In genomic region chr15:79657837-79658530, GRCm38 (mm10) we compare ENCODE assay signal across 8 mouse cellular contexts. TPM values are rescaled to one million over a fixed set of nuclear protein-coding genes. Genes with fewer than 3 reads are reported as not detected.
DNase-seq lines count a peak whose midpoint lies in the region; ATAC-seq and TF ChIP-seq lines count a peak whose summit lies in the region.

No protein-coding gene starts in this region.

- H3K36me3 ChIP-seq in CH12.LX (replicated peaks in 1 of 2; ENCODE audit: control insufficient read depth in 1 of 2, insufficient read depth in 1 of 2, low read length in 1 of 2), result peaks cover 4 to 11% of the 10 kb centered on the region in 2 experiments
- H3K36me3 ChIP-seq in forebrain, embryonic 12.5 days (replicated peaks), result peaks cover 2% of the 10 kb centered on the region; the same call in 1 of the 2 replicates
- 0 out of 2 replicates have a peak, but pooled peaks cover 2% of the 10 kb centered on the region for H3K36me3 ChIP-seq in liver, postnatal 0 days (replicated peaks; ENCODE audit: insufficient read depth, low read length)
- no peaks in the 10 kb centered on the region for H3K36me3 ChIP-seq in neural tube, embryonic 14.5 days (ENCODE audit: control insufficient read depth, insufficient read depth, low read length)

- ATAC-seq in forebrain, embryonic 12.5 days (ENCODE audit: low FRiP score), result peak; percentile 15; the same call in 1 of the 2 replicates
- ATAC-seq in liver, postnatal 0 days, result peak; percentile 44
- no peak; the same call in 1 of the 2 replicates for ATAC-seq in neural tube, embryonic 14.5 days (ENCODE audit: low read depth)

- peak overlapping the region; percentile 50; the same call in 1 of the 2 replicates for H3K9ac ChIP-seq in CH12.LX (ENCODE audit: insufficient read depth, low read depth)
- peak overlapping the region; percentile 89 for H3K9ac ChIP-seq in forebrain, embryonic 12.5 days
- H3K9ac ChIP-seq in liver, postnatal 0 days (replicated peaks), result peak overlapping the region; percentile 84
- peak overlapping the region; percentile 85 for H3K9ac ChIP-seq in neural tube, embryonic 14.5 days (replicated peaks; ENCODE audit: low read depth, low read length)

- no peak for TF ChIP-seq EP300 in CH12.LX (IDR thresholded peaks at IDR 0.05; ENCODE audit: low read length)
- TF ChIP-seq EP300 in liver, postnatal 0 days (IDR thresholded peaks at IDR 0.05; ENCODE audit: low read depth), result 0 out of 2 replicates have a peak, but pooled peaks have one; percentile 12

- no peaks in the 10 kb centered on the region for H3K27me3 ChIP-seq in CH12.LX (replicated peaks)
- no peaks in the 10 kb centered on the region for H3K27me3 ChIP-seq in forebrain, embryonic 12.5 days
- H3K27me3 ChIP-seq in liver, postnatal 0 days (ENCODE audit: insufficient read depth, low read length), result no peaks in the 10 kb centered on the region
- H3K27me3 ChIP-seq in neural tube, embryonic 14.5 days (ENCODE audit: control insufficient read depth, insufficient read depth, low read length), result no peaks in the 10 kb centered on the region

- peaks cover 3 to 11% of the 10 kb centered on the region in 2 experiments; a peak in 3 of 4 replicates for H3K4me1 ChIP-seq in CH12.LX (ENCODE audit: control insufficient read depth in 1 of 2, insufficient read depth in 2 of 2)
- H3K4me1 ChIP-seq in forebrain, embryonic 12.5 days, result peaks cover 12% of the 10 kb centered on the region
- peaks cover 6% of the 10 kb centered on the region; the same call in 1 of the 2 replicates for H3K4me1 ChIP-seq in liver, postnatal 0 days (ENCODE audit: insufficient read depth)
- 0 out of 2 replicates have a peak, but pooled peaks cover 4% of the 10 kb centered on the region for H3K4me1 ChIP-seq in neural tube, embryonic 14.5 days (ENCODE audit: control insufficient read depth, insufficient read depth, low read length)

- peaks cover 7% of the 10 kb centered on the region for H3K9me3 ChIP-seq in CH12.LX (replicated peaks; ENCODE audit: low read length)
- no peaks in the 10 kb centered on the region for H3K9me3 ChIP-seq in forebrain, embryonic 12.5 days
- H3K9me3 ChIP-seq in liver, postnatal 0 days (ENCODE audit: low read length), result no peaks in the 10 kb centered on the region
- no peaks in the 10 kb centered on the region for H3K9me3 ChIP-seq in neural tube, embryonic 14.5 days (ENCODE audit: control insufficient read depth, low read length)

- intact Hi-C loops in heart, postnatal 10 days (cut with DNase I), result loop anchor here (10.0 kb wide), 1 partner anchor 433 kb away; the partner anchor contains the start of genes Gm49486 and Pick1

- H3K4me2 ChIP-seq in CH12.LX (ENCODE audit: insufficient read depth, low read depth, poor library complexity, severe bottlenecking), result peak overlapping the region; percentile 74
- H3K4me2 ChIP-seq in forebrain, embryonic 12.5 days, result peak overlapping the region; percentile 80
- peak overlapping the region; percentile 99 for H3K4me2 ChIP-seq in liver, postnatal 0 days (ENCODE audit: low read depth, low read length)
- H3K4me2 ChIP-seq in neural tube, embryonic 14.5 days (ENCODE audit: low read depth, low read length), result peak overlapping the region; percentile 88

- in situ Hi-C loops in CH12.LX (cut with MboI; ENCODE audit: low pct_ligation_motif_present, low pct_unique_long_range_greater_than_20kb, low sequenced_read_pairs), result no loop called here

- WGBS in forebrain, embryonic 12.5 days, result 3% methylated on average over 16 of the region's 16 CpGs
- WGBS in large intestine, adult 2 months, result 2% methylated on average over 16 of the region's 16 CpGs
- whole genome bisulfite sequencing in liver, postnatal 0 days (ENCODE audit: insufficient replicate concordance), result 4% methylated on average over 16 of the region's 16 CpGs
- 4% methylated on average over 16 of the region's 16 CpGs for WGBS in neural tube, embryonic 14.5 days

- no peak for TF ChIP-seq POLR2A in CH12.LX (IDR thresholded peaks at IDR 0.05; ENCODE audit: low read depth, low read length)

- DNase-seq in CH12.LX (ENCODE audit: extremely low read depth), result peak; percentile 88
- peak; percentile 94 for DNase-seq in c-Kit-positive CD71-positive TER-119-negative erythroid progenitor cells, embryonic 14.5 days (ENCODE audit: low read depth)
- peak; percentile 84 to 89 for DNase-seq in heart, postnatal 10 days
- DNase-seq in large intestine, adult 2 months (ENCODE audit: low read depth, low spot score), result peak; percentile 73
- peak; percentile 90 for DNase-seq in liver, postnatal 0 days
- DNase-seq in testis, postnatal 10 days (ENCODE audit: low spot score), result peak; percentile 89

- H3K27ac ChIP-seq in CH12.LX (ENCODE audit: insufficient read depth, low read depth), result no peak overlapping the region
- H3K27ac ChIP-seq in forebrain, embryonic 12.5 days, result peak overlapping the region; percentile 96
- H3K27ac ChIP-seq in liver, postnatal 0 days (ENCODE audit: low read depth), result peak overlapping the region; percentile 90
- H3K27ac ChIP-seq in neural tube, embryonic 14.5 days (ENCODE audit: low read depth, low read length), result peak overlapping the region; percentile 95

- TF ChIP-seq CTCF in CH12.LX (conservative IDR thresholded peaks at IDR 0.05 in 1 of 2, IDR thresholded peaks at IDR 0.05 in 1 of 2; ENCODE audit: low read depth in 2 of 2, low read length in 2 of 2), result peak; percentile 39 to 75; a peak in 3 of 4 replicates
- peak; percentile 77 for TF ChIP-seq CTCF in liver, postnatal 0 days (IDR thresholded peaks at IDR 0.05; ENCODE audit: low read depth)

- TF ChIP-seq RAD21 in CH12.LX (IDR thresholded peaks at IDR 0.05; ENCODE audit: low read depth, low read length), result peak; percentile 54

- peak overlapping the region; percentile 67 to 87 (median 78) for H3K4me3 ChIP-seq in CH12.LX (replicated peaks in 1 of 3; ENCODE audit: low read depth in 2 of 3, low read length in 2 of 3, poor library complexity in 1 of 3)
- H3K4me3 ChIP-seq in forebrain, embryonic 12.5 days (replicated peaks), result peak overlapping the region; percentile 78
- peak overlapping the region; percentile 73 for H3K4me3 ChIP-seq in liver, postnatal 0 days (ENCODE audit: low read depth, low read length)
- peak overlapping the region; percentile 92 for H3K4me3 ChIP-seq in neural tube, embryonic 14.5 days (ENCODE audit: low read depth, low read length)

- dilution Hi-C loops in CH12.LX (cut with MboI; ENCODE audit: extremely low pct_ligation_motif_present, extremely low pct_unique_long_range_greater_than_20kb, low sequenced_read_pairs), result no loop called here

- H3K79me2 ChIP-seq in CH12.LX (replicated peaks; ENCODE audit: control insufficient read depth, extremely low read depth, insufficient read depth, poor library complexity, severe bottlenecking), result no peaks in the 10 kb centered on the region

TF ChIP-seq in CH12.LX, 34 proteins besides CTCF, POLR2A, EP300 and RAD21 (continues in another document):
- TF ChIP-seq SMC3 (IDR thresholded peaks at IDR 0.05; ENCODE audit: low read depth, low read length), result peak; percentile 29

RNA-seq across cellular contexts. Expression of gene Fam227a, which starts 0.8 kb away (rescaled TPM):
- 0.34 and 0.42 TPM in 2 replicates for total RNA-seq in CH12.LX (2012; rRNA removed)
- total RNA-seq in CH12.LX (2014; rRNA removed), result 0.12 and 0.48 TPM in 2 replicates
- 0.20 and 0.31 TPM in 2 replicates for polyA plus RNA-seq in CH12.LX (2012; ENCODE audit: insufficient read length, low read depth)
- polyA plus RNA-seq in forebrain, embryonic 12.5 days (2016; fragmentation: Nextera tagmentation; extraction: Ambion mirVana), result 5.1 and 5.4 TPM in 2 replicates
- 1 to 10 TPM in 1 of 2 experiments, under 1 TPM in 1; 0.97 to 1.3 TPM for total RNA-seq in heart, postnatal 10 days (2021)
- polyA plus RNA-seq in large intestine, adult 2 months (2012; rRNA removed), result 0.16 and 0.78 TPM in 2 replicates
- 0.13 and 0.18 TPM in 2 replicates for polyA plus RNA-seq in liver, postnatal 0 days (2015; fragmentation: Nextera tagmentation; extraction: Ambion mirVana)
- polyA plus RNA-seq in neural tube, embryonic 14.5 days (2014; fragmentation: Nextera tagmentation; extraction: Ambion mirVana), result 6.1 and 7.8 TPM in 2 replicates

RNA-seq across cellular contexts. Expression of gene Cby1, which starts 1.0 kb away (rescaled TPM):
- total RNA-seq in CH12.LX (2012; rRNA removed) (17.6 and 20.2 TPM in 2 replicates), CH12.LX (2014; rRNA removed) (19.3 and 19.5 TPM in 2 replicates)
- polyA plus RNA-seq in CH12.LX (2012; ENCODE audit: insufficient read length, low read depth), result 16.9 and 20.7 TPM in 2 replicates
- 89.3 and 90.6 TPM in 2 replicates for polyA plus RNA-seq in forebrain, embryonic 12.5 days (2016; fragmentation: Nextera tagmentation; extraction: Ambion mirVana)
- 10 to 100 TPM; 28.2 to 29.3 TPM for total RNA-seq in heart, postnatal 10 days (2021)
- polyA plus RNA-seq in large intestine, adult 2 months (2012; rRNA removed), result 8.0 and 12.5 TPM in 2 replicates
- polyA plus RNA-seq in liver, postnatal 0 days (2015; fragmentation: Nextera tagmentation; extraction: Ambion mirVana), result 8.5 and 8.8 TPM in 2 replicates
- 78.0 and 85.6 TPM in 2 replicates for polyA plus RNA-seq in neural tube, embryonic 14.5 days (2014; fragmentation: Nextera tagmentation; extraction: Ambion mirVana)

RNA-seq across cellular contexts. Expression of gene Tomm22, which starts 12.7 kb away (rescaled TPM):
- total RNA-seq in CH12.LX (2012; rRNA removed) (109 and 142 TPM in 2 replicates), CH12.LX (2014; rRNA removed) (495 and 496 TPM in 2 replicates)
- 212 and 234 TPM in 2 replicates for polyA plus RNA-seq in CH12.LX (2012; ENCODE audit: insufficient read length, low read depth)
- 266 and 274 TPM in 2 replicates for polyA plus RNA-seq in forebrain, embryonic 12.5 days (2016; fragmentation: Nextera tagmentation; extraction: Ambion mirVana)
- total RNA-seq in heart, postnatal 10 days (2021), result 100 to 1,000 TPM; 146 to 154 TPM
- 59.2 and 73.0 TPM in 2 replicates for polyA plus RNA-seq in large intestine, adult 2 months (2012; rRNA removed)
- 123 and 126 TPM in 2 replicates for polyA plus RNA-seq in liver, postnatal 0 days (2015; fragmentation: Nextera tagmentation; extraction: Ambion mirVana)
- 253 TPM in 2 replicates for polyA plus RNA-seq in neural tube, embryonic 14.5 days (2014; fragmentation: Nextera tagmentation; extraction: Ambion mirVana)

RNA-seq across cellular contexts. Expression of gene Josd1, which starts 29.7 kb away (rescaled TPM):
- total RNA-seq in CH12.LX (2012; rRNA removed), result 34.9 and 41.0 TPM in 2 replicates
- 48.3 and 50.6 TPM in 2 replicates for total RNA-seq in CH12.LX (2014; rRNA removed)
- 28.2 and 30.1 TPM in 2 replicates for polyA plus RNA-seq in CH12.LX (2012; ENCODE audit: insufficient read length, low read depth)
- 24.1 and 24.5 TPM in 2 replicates for polyA plus RNA-seq in forebrain, embryonic 12.5 days (2016; fragmentation: Nextera tagmentation; extraction: Ambion mirVana)
- 10 to 100 TPM; 29.3 to 30.1 TPM for total RNA-seq in heart, postnatal 10 days (2021)
- polyA plus RNA-seq in large intestine, adult 2 months (2012; rRNA removed), result 14.9 and 15.9 TPM in 2 replicates
- 13.3 and 13.9 TPM in 2 replicates for polyA plus RNA-seq in liver, postnatal 0 days (2015; fragmentation: Nextera tagmentation; extraction: Ambion mirVana)
- 16.0 and 18.3 TPM in 2 replicates for polyA plus RNA-seq in neural tube, embryonic 14.5 days (2014; fragmentation: Nextera tagmentation; extraction: Ambion mirVana)

RNA-seq across cellular contexts. Expression of gene Gtpbp1, which starts 32.7 kb away (rescaled TPM):
- 32.9 and 34.2 TPM in 2 replicates for total RNA-seq in CH12.LX (2012; rRNA removed)
- 25.3 and 25.5 TPM in 2 replicates for total RNA-seq in CH12.LX (2014; rRNA removed)
- 45.2 and 45.3 TPM in 2 replicates for polyA plus RNA-seq in CH12.LX (2012; ENCODE audit: insufficient read length, low read depth)
- polyA plus RNA-seq in forebrain, embryonic 12.5 days (2016; fragmentation: Nextera tagmentation; extraction: Ambion mirVana), result 51.5 and 55.7 TPM in 2 replicates
- total RNA-seq in heart, postnatal 10 days (2021), result 10 to 100 TPM; 36.1 to 37.8 TPM
- polyA plus RNA-seq in large intestine, adult 2 months (2012; rRNA removed), result 28.8 and 29.1 TPM in 2 replicates
- 14.8 and 16.8 TPM in 2 replicates for polyA plus RNA-seq in liver, postnatal 0 days (2015; fragmentation: Nextera tagmentation; extraction: Ambion mirVana)
- polyA plus RNA-seq in neural tube, embryonic 14.5 days (2014; fragmentation: Nextera tagmentation; extraction: Ambion mirVana), result 37.5 and 41.2 TPM in 2 replicates
